Mouse (Mus musculus) adrenal gland, postnatal 36 days (tissue): ENCODE measurements at regions not wholly inside any gene's neighbourhood (a gene's known extent, or its start where the extent isn't known, plus 50 kb on each side); places are given as distances from the start of the nearest gene placed in this dataset.

ENCODE experiments used
- DNase-seq, 2 experiments: peaks; one replicate each; pipeline ENCODE4 v3.0.0; 2021; ENCODE audit warnings: mixed read lengths in 1 of 2

DNA sequence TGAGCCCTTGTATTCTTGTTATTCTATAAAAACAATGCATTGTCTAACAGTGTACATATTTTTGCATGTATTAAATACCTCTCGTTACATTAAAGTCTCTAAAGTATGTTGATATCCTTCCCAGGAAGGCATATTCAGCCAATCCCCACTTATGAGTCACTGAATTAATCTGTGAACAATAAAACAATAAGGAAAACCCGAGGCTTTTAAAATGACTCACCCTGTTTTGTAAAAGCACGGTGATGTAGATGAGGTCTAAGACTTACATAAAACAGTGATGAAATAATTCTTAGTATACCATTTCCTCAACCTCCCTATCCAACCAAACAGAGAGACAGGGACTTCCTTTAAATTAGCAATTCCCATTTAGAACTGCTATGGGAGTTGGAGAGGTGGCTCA lies 95.8 kb downstream of the Asb7 start:
- no peak for DNase-seq

DNA sequence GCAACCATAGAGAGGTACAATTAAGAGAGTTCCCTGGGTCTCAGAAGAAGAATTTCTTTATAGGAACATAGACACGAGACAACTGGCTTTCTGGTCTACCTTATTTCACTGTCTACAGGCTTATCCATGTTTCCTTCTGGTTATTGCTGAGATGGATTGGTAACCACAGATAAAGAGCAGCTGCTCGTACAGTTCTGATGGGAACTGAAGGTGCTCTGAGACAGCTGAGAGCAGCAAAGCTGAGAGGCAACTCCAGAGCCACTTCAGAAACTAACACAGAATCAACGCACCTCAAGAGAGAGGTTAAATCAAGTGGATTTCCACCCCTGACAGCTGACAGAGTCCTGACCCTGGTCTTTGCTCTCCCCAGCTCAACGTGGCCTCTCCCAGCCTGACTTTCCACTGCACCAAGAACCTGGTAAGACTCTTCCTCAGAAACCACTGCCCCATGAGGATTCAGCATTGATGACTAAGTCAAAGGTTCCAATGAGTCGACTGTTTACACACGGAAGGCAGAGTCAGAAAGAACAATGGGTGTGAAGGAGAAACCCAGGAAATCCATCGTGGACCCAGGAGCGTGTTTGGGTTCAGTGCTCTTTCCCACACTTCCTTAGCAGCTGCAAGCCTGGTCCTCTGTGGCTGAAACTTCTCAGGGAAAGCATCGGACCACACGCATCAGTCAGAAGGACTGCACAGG lies 97.7 kb downstream of the Asb7 start:
- no peak for DNase-seq

DNA sequence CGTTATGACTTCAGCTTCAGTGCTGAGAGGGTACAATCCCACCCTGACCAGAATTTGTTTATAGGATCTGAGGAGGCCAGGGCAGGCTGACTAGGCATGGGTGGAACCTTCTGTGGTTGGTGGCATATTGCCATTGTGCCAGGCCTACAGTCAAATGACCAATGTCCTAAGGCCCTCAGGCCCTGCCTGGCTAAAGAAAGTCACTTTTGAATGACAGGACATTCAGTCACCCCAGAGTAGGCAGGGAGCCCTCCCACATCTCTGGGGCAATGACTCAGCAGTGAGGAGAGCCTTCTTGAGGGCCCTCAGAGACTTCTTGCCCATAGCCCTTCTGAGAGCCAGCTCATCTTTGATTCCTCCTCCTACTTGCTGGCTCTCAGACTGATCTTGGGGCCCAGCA lies 102.9 kb downstream of the Asb7 start:
- DNase-seq = peak in 1 of 2 experiments; percentile 2

DNA sequence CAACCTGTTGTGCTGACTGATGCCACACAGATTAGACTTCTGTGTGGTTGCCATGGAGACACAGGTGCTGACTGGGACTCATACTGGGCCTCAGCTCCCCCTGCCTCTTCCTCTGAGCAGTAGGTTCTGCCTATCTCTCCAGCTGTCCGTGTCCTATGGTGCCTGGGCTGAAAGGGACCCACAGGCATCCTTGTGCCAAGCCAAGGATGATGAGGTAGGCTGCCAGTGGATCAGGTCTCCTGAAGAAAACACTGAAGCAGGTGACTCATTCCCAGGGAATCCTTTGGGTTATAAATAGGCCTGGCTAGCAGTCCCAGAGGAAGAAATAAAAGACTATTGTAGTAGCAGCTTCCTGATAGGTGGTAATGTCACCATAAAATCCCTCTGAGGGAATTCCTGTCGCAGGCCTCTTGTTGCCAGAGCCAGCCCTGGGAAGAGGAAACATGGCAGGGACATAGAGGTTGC lies 108.7 kb downstream of the Asb7 start:
- peak in 1 of 2 experiments; percentile 5 for DNase-seq

DNA sequence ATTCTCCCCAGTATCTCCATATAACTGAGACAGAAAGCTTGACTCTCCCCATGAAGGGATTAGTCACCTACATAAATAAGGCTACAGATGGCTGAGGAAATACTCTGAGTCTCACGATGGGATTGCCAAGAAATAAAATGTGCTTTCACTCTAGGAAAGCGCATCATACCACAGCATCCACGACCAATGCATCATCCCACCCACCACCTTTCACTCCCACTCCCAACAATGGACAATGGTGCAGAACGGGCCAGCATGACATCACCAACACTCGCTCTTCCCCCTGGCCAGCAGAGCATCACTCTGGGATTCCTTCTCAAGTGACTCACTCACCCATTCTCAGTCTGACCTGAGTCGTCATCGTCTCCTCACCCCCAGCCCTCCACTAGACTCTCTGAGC lies 113.1 kb downstream of the Asb7 start:
- no peak for DNase-seq

DNA sequence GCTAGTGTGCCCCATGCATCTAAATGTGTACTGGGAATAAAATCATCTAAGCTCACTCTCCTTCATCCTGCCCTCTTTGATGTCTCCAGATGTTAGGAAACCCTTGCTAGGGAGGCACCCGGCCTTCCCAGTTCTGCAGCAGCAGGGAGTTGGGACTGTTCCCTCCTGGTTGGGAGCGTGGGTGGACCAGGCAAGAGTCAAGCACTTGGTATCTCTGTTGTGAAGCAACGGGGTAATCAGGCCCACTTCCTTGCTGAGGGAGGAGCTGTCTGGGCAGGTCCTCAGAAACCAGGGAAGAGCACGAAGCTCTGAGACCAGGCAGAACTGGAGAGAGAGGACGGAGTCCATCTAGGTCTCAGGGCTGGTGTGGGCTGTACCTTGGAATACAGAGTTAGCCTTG lies 117.9 kb downstream of the Asb7 start:
- DNase-seq = no peak

DNA sequence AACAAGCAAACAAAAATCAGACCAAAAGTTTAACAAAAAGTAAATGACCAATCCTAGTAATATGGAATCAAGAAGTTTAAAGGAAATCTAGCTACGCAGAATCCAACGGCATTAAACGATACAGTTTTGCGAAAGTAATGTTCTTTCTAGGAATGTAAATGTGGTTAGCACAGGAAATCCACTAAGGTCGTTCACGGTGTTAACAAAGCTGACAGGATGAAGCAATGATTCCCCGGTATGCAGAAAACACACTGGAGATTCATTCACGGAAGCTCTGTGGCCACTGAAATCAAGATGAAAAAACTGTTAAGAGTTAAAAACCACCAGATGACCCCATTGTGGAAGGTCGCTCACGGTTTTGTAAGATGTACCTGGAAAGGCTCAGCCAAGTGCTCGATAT lies 120.4 kb upstream of the Aldh1a3 start:
- DNase-seq = no peak

DNA sequence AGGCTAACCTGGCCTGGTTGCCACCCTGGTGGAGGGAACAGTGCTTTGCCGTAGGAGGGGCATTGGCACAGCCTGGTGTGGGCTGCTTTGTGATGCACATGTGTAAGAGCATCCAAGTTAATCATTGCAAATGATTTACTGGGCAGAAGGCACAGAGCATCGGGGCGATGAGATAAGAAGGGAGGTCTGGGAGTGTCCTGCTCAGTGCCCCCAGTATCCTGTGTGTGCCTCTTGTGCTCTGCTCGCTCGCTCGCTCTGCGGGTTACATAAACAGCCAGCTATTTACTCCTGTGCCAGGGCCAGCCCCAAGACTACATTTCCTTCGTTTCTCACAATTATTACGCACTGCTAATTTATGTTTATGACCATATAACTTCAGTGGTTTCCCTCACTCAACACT lies 117.9 kb upstream of the Aldh1a3 start:
- DNase-seq = no peak

DNA sequence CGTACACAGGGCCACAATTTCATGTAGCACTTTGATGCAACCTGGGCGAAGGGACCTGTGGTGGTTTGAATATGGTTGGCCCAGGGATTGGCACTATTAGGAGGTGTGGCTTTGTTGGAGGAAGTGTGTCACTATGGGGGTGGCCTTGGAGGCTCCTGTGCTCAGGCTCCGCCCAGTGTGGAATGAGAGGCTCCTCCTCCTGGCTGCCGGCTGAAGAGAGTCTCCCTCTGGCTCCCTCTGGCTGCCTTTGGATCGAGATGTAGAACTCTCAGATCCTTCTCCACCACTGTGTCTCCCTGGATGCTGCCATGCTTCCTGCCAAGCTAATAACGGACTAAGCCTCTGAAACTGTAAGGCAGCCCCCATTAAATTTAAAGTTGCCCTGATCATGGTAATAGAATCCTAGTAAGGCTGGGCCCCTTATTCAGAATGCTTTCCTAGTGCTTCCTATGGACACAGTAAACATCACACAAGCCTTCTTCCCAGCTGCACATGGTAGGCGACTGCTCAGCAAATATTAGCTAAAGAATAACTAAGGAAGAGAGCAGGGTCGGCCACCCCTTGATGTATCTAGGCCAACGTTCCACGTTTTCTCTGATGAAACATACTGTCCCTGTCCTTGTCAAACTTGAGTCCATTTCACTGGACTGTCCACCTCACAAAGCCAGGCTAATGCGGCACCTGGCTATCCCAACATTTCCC lies 117.2 kb upstream of the Aldh1a3 start:
- peak in 1 of 2 experiments; percentile 8 for DNase-seq

DNA sequence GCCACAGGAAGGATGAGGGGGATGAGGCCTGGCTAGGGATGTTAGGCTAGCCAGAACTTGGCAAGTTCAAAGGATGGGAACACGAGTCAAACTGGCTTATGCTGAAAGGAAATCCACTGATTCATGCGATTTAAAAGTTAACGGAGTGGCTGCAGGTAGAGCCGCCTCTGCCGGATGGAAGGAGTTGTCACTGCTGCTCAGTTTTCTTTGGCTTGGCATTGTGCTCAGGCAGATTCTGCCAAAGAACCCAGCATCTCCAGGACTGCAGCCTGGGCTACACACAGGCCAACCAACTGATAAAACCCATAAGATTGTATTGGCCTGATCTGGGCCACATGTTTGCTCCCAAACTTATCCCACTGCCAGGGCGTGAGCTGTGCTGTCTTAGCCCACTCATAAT lies 105.3 kb upstream of the Aldh1a3 start:
- DNase-seq = no peak

DNA sequence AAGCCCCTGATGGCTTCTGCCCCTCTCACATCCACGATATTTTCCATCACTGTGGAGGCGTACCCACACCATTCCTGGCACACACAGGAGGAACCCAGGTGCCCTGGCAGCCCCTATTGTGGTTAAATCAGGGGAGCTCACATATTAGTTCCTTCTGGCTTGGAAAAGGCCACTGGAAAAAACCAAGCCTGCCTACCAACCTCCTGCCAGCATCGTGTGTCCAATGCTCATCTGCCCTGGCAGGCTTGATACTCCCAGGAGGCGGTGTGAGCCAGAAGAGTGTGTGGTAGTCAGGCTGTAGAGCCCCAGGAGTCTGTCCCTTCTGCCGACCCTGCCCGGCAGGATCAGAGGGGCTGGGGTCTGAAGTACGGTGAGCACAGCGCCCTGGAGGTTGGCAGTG lies 104.7 kb upstream of the Aldh1a3 start:
- no peak for DNase-seq

DNA sequence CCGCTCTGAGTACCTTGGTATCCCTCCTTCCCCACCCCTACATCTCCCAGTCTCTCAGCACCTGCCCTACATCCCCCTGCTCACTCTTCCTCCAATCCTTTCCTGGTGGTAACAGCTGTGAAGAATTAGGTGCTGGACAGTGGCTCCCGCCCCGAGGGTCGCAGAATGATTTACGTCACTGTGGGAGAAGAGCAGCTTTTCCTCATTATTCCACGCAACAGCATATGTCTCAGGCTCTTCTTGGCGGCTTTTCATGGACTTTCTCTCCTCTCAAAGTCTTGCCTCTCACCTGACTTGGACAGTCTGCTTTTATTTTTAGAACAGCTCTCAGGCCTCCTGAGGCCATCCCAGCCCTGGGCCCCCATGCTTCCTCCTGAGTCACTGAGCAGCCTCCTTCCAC lies 103.8 kb upstream of the Aldh1a3 start:
- no peak for DNase-seq

DNA sequence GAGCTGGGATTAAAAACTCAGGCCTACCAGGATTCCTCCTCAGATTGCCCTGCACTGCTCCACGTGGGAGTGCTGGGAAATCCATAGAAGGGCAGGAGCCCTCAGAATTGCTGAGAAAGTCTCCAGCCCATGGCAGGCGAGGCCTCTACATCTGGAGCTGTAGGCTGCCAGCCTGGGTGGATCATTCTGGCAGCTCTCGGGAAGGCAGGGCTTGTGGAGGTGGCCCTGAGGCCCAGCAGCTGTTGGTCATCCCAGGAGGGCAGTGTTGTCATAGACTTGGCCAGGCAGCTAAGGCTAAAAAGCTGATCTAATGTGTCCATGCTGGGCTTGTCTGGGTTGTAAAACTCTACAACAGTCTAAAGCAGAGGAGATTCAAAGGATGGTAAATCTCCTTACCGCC lies 101.6 kb upstream of the Aldh1a3 start:
- peak; percentile 52 to 71 for DNase-seq

DNA sequence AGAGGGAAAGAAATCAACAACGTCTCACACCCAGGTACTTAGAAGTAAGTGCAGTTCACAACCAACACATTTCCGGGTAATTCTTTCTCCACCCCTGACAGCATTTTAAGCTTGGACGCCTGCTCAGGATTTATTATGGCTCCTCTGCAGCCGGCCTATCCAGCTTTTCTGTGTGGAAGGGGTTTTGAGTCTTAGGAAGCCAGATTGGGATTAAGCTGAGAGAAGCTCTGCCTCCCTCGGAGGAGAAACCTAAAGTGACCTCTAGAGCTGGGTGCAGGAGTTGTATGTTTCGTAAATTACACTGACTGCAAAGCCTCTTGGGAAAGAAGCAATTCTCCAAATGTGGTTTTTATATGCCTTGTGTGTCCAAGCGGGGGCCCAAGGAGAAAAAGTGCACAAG lies 96.6 kb upstream of the Aldh1a3 start:
- no peak for DNase-seq

DNA sequence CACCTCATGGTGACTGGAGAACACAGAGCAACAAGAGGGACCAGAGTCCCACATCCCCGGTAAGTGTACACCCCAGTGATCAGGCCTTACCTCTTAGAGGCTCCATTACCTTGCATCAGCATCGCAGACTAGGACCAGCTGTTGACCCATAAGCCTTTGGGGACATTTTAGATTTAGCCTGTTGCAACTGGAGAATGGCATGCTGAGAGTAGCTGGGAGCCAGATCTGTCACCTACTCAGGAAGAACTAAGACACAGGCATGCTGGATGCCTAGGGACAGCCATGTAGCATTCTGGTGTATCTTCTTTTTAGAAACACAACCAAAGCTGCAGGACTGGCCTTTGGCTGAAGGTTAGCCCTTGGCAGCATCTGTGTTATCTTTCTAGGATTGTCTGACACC lies 94.2 kb upstream of the Aldh1a3 start:
- no peak for DNase-seq

DNA sequence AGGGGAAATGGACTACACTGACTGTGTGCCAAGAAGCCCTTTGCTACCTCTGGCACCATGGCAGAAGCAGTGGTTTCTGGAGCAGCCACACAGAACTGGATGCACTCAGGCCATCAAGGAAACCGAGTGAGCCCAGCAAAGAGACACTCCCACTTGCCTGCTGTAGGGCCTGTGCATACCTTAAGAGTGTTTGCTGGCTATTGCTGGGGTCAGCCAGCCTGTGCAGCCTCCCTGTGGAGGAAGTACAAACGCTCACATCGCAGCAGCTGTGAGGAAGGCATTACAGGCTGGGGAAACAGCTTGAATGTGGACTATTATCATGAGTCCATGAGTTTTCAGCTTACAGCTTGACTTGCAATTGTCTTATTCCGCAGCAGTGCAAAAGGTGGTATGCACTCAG lies 88.8 kb upstream of the Aldh1a3 start:
- no peak for DNase-seq

DNA sequence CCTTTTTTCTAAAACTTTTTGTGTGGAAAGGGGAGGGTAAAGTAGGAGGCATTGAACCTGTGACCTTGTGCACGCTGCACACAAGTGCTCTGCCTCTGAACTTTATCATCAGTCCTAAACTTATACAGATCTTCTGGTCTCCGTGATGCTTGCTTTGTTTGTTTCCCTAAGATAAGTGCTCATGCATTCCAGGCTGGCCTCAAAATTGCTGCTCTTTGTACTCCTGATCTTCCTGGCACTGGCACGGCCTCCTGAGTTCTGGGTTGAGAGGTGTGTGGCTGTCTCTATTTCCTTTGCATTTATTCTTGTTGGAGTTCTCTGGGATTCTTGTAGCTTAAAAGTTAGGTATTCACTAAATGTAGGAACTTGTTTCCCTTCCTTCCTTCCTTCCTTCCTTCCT lies 86.1 kb upstream of the Aldh1a3 start:
- DNase-seq = no peak

DNA sequence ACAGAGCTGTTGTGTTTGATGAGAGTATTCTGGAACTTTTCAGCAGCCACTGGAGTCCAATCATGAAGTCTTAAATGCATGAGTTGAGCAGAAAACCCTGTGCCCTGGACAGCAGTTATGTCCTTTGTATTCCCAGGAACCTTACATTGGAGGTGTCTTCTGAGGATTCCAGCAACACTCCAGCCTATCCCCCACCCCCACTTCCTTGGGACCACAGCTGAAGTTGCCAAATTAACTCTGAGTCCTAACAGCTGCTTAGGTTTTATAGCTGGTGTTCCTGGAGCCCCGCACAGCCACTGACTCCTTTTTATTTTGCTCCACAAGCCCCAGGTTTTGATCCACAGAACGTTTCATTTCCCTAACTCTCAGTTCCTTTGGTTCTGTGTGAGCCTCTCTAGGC lies 78.4 kb upstream of the Aldh1a3 start:
- no peak for DNase-seq

DNA sequence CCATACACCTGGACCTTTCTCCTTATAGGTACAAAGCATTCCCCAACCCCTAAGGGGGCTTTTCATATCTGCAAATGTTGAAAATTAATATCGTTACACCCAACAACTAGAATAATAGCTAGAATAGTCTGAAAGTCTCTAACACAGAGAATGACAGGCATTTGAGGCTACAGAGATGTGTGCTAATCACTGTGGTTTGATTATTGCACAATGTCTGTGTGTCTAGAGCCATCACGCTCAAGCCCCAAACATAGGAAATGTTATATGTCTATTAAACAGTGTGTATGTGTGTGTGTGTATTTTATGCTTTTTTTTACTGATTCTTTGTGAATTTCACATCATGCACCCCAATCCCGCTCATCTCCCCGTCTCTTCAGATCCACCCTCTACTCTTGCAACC lies 77.2 kb upstream of the Aldh1a3 start:
- DNase-seq = no peak

DNA sequence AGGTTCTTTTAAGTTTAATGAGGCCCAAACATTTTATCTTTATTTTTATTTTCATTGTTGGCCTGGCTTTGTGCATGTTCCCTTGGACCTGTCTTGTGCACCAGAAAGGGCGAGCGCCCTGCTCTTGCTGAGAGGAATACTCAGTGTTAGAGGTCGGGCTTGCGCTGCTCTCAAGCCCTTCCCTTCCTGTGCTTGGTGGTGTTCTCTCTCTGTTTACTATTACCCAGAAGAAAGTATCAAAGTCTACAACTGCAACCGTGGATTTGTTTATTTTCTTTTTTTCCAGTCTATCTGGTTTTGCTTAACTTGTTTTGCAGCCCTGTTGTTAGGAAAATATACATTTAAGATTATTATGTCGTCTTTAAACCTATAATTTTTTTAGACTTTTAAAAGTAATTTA lies 74.1 kb upstream of the Aldh1a3 start:
- no peak for DNase-seq

DNA sequence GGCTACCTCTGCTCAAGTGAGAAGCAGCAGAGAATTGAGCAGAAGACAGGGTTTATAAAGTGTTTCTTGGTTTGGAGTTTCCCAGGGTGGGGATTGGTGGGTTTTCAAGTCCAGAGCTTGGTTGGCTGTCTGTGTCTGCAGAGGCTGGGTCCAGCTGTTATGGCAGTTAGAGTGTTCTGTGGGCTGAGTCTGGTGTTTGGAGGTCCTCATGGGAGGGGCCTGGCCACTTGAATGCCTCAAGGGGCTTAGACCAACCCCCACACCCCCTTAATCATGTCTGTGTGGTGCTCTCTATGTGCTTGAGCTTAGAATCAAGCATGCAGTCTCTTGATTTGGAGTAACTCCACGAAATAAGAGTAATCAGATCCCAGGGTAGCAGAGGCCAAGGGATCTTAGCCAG lies 70.2 kb upstream of the Aldh1a3 start:
- no peak for DNase-seq

DNA sequence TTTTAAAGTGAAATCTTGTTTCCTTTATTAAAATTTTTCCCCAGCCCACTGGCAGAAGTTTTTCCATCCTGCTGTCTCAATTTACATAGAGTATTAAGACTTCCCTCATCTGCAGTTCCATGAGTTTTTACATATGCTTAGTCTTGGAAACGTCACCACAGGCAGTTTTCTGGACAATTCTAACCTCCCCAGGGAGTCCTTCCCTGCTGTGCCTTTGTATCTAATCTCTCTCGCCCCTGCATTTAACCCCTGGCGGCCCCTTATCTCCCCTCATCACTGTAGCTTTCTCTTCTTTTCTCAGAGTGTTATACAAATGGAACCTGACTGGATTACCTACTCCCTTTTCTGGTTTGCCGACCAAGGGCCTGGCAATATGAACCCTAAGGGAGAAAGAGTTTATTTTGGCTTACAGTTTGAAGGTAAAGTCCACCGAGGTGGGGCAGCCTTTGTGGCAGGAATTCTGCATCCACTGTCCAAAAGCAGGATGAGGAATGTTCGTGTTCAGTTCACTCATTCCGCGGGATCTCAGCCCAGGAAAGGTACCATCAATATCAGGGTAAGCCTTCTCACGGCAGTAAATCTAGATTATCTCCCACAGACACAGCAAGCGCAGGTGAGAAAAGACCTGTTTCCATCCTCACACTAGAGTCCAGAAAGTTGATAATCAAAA lies 66.0 kb upstream of the Aldh1a3 start:
- DNase-seq = no peak

DNA sequence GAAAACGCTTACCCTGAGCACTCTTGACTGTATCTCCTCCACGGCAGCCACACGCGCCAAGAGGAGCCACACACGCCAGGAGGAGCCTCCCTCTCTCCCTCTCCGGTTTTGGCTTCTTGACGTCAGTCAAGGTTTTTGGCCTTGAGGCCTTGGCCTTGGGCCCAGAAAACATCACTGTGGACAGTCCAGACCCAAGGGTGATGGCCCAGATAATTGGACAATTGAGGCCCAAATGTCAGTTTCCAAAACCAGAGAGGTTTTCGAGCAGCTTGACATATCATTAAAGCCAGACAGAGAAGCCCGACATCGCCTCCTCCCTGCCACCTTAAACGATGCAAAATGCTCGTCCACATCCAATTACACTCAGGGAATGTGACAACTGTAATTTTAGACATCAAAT lies 65.4 kb upstream of the Aldh1a3 start:
- DNase-seq = peak; percentile 72 to 85

DNA sequence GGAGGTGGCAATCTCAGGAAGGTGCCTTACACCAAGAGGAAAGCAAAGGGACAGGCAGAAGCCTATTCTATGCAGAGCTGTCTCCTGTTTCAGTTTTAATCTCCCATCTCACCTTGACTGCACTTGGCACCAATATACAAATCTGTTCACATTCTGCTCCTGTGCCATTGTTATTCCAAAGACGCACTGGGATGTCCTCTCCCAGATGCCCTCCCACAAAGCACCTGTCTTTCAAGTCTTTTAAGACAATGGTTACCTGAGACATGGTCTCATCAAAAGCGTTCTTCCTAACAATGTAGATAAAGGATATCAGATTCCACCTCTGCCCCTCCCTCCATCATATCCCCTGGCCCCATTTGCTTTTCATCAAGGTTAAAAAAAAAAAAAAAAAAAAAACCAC lies 64.2 kb upstream of the Aldh1a3 start:
- DNase-seq = no peak
